Mouse (Mus musculus) heart, adult 2 months (tissue): ENCODE data around the gene Lcn8.

Source experiments
- CTCF ChIP-seq: fragments of 200-600 bp; IDR thresholded peaks from 2 replicates; pipeline ENCODE4 v1.8.1; 2022; ENCODE audit warnings: antibody characterized with exemption, mild to moderate bottlenecking, moderate library complexity
- POLR2A ChIP-seq: fragments of 200-500 bp; IDR thresholded peaks from 2 replicates; pipeline ENCODE4 v1.6.1; 2011; ENCODE audit warnings: mild to moderate bottlenecking, low read depth, low read length, control low read depth; ENCODE audit not compliant: insufficient read depth

GRCm38 (mm10) chr2:25654502-25654901 is 1.6 kb downstream of the Lcn8 start:
- no peak for TF ChIP-seq POLR2A
- TF ChIP-seq CTCF, result no peak
